Mouse (Mus musculus) layer of hippocampus, postnatal 36 days (tissue): Measurements from ENCODE around the gene Simc1. TPM values are rescaled to one million over a fixed set of nuclear protein-coding genes. Genes with fewer than 3 reads are reported as not detected.

Experiments
- DNase-seq, 2 experiments: peaks; one replicate each; pipeline ENCODE4 v3.0.0; 2022
- total RNA-seq, 2 experiments: library from RNA; stranded (reverse); gene quantifications; 2 replicates each; pipeline ENCODE4 v1.2.3; 2021

Gene Simc1
- total RNA-seq, 2 experiments from 2014 or later = 17.4 to 18.2 TPM

GRCm38 (mm10) chr13:54556176-54556575 lies 52.6 kb downstream of the Simc1 start:
- no peak for DNase-seq

- no peak for DNase-seq
Observed at GRCm38 (mm10) chr13:54556796-54557195, 53.2 kb downstream of the Simc1 start.

- no peak for DNase-seq
Observed at GRCm38 (mm10) chr13:54557652-54558051, 54.1 kb downstream of the Simc1 start.

- DNase-seq = no peak
Observed at GRCm38 (mm10) chr13:54559656-54560055, 56.1 kb downstream of the Simc1 start.

GRCm38 (mm10) chr13:54560608-54561007 lies 57.0 kb downstream of the Simc1 start:
- DNase-seq = no peak

GRCm38 (mm10) chr13:54562562-54562961 lies 59.0 kb downstream of the Simc1 start:
- DNase-seq = no peak

- no peak for DNase-seq
Observed at GRCm38 (mm10) chr13:54564232-54565200, 60.9 kb downstream of the Simc1 start.

- peak; percentile 93 to 94 for DNase-seq
Observed at GRCm38 (mm10) chr13:54565201-54565581, 61.6 kb downstream of the Simc1 start, which contains the start of gene 4833439L19Rik. TSS of gene 4833439L19Rik (minus strand) at chr13:54565435.

GRCm38 (mm10) chr13:54565594-54566345 lies 62.2 kb downstream of the Simc1 start:
- DNase-seq = peak in 1 of 2 experiments; percentile 34

GRCm38 (mm10) chr13:54568380-54568779 lies 64.8 kb downstream of the Simc1 start:
- no peak for DNase-seq

GRCm38 (mm10) chr13:54569282-54569681 lies 65.7 kb downstream of the Simc1 start:
- no peak for DNase-seq

GRCm38 (mm10) chr13:54570736-54571135 lies 67.2 kb downstream of the Simc1 start:
- no peak for DNase-seq

GRCm38 (mm10) chr13:54571637-54572036 lies 68.1 kb downstream of the Simc1 start:
- no peak for DNase-seq

GRCm38 (mm10) chr13:54572621-54573020 lies 69.0 kb downstream of the Simc1 start:
- no peak for DNase-seq

GRCm38 (mm10) chr13:54574854-54575481 lies 71.4 kb downstream of the Simc1 start, which contains the start of gene Arl10:
TSS of gene Arl10 (plus strand) at chr13:54575015.
- peak; percentile 80 for DNase-seq

- no peak for DNase-seq
Observed at GRCm38 (mm10) chr13:54575489-54575888, 71.9 kb downstream of the Simc1 start.

GRCm38 (mm10) chr13:54577652-54578507 lies 74.3 kb downstream of the Simc1 start:
- DNase-seq = no peak

GRCm38 (mm10) chr13:54581385-54581784 lies 77.8 kb downstream of the Simc1 start:
- DNase-seq = no peak

- DNase-seq = peak; percentile 19 to 29
Observed at GRCm38 (mm10) chr13:54582126-54582525, 78.5 kb downstream of the Simc1 start.

GRCm38 (mm10) chr13:54582860-54583259 lies 79.3 kb downstream of the Simc1 start:
- DNase-seq = no peak

GRCm38 (mm10) chr13:54585831-54586230 lies 82.3 kb downstream of the Simc1 start:
- no peak for DNase-seq
